Mouse (Mus musculus) MEL (cell line): Measurements from ENCODE around the gene Gm44579. TPM values are rescaled to one million over a fixed set of nuclear protein-coding genes. Genes with fewer than 3 reads are reported as not detected.

Experiments
- DNase-seq: peaks from one replicate; pipeline ENCODE4 v3.0.0; 2011; ENCODE audit warnings: low read depth, low spot score
- H3K27ac ChIP-seq: 2 replicates; pipeline ENCODE4 v1.5.1; 2012; ENCODE audit warnings: low read depth, mild to moderate bottlenecking, control low read depth, low read length, moderate library complexity; ENCODE audit not compliant: control insufficient read depth
- H3K27me3 ChIP-seq, 2 experiments: fragments of 150-350 bp in 1 of 2; sonication (generic) in 1 of 2; 2 replicates each; pipeline ENCODE4 v1.6.1; 2012; ENCODE audit warnings: low read length in 2 of 2, mild to moderate bottlenecking in 2 of 2, improper control_type of control experiment in 1 of 2, moderate library complexity in 1 of 2; ENCODE audit not compliant: insufficient read depth in 2 of 2, control insufficient read depth in 1 of 2
- H3K36me3 ChIP-seq, 2 experiments: 2 replicates each; pipeline ENCODE4 v1.6.1; 2012 to 2014; ENCODE audit warnings: low read length in 2 of 2, improper control_type of control experiment in 1 of 2, inconsistent platforms in 1 of 2, mild to moderate bottlenecking in 1 of 2; ENCODE audit not compliant: insufficient read depth in 2 of 2, control insufficient read depth in 1 of 2
- H3K4me1 ChIP-seq, 2 experiments: fragments of 150-350 bp in 1 of 2; sonication (generic) in 1 of 2; 2 replicates each; pipeline ENCODE4 v1.6.1; 2012; ENCODE audit warnings: low read length in 2 of 2, improper control_type of control experiment in 1 of 2, mild to moderate bottlenecking in 1 of 2; ENCODE audit not compliant: insufficient read depth in 2 of 2, control insufficient read depth in 1 of 2
- H3K4me3 ChIP-seq, 2 experiments: fragments of 150-350 bp in 1 of 2; sonication (generic) in 1 of 2; 2 replicates each; pipeline ENCODE4 v1.5.1; 2012; ENCODE audit warnings: low read depth in 2 of 2, low read length in 2 of 2, mild to moderate bottlenecking in 2 of 2, moderate library complexity in 2 of 2, control low read depth in 1 of 2, improper control_type of control experiment in 1 of 2; ENCODE audit not compliant: control insufficient read depth in 1 of 2, insufficient read depth in 1 of 2
- H3K79me2 ChIP-seq: 2 replicates; pipeline ENCODE4 v1.6.1; 2012; ENCODE audit warnings: mild to moderate bottlenecking, low read length, moderate library complexity; ENCODE audit not compliant: control insufficient read depth, poor library complexity, insufficient read depth
- H3K9ac ChIP-seq: 2 replicates; pipeline ENCODE4 v1.6.1; 2012; ENCODE audit warnings: low read depth, mild to moderate bottlenecking, control low read depth, low read length, moderate library complexity; ENCODE audit not compliant: control insufficient read depth, poor library complexity, severe bottlenecking
- H3K9me3 ChIP-seq: fragments of 150-350 bp; sonication (generic); replicated peaks from 2 replicates; pipeline ENCODE4 v1.6.1; 2012; ENCODE audit warnings: mild to moderate bottlenecking, low read length, improper control_type of control experiment, moderate library complexity; ENCODE audit not compliant: insufficient read depth
- BHLHE40 ChIP-seq: IDR thresholded peaks from 2 replicates; pipeline ENCODE4 v1.6.1; 2012; ENCODE audit warnings: low read depth, mild to moderate bottlenecking, inconsistent platforms, low read length, improper control_type of control experiment, borderline replicate concordance
- CHD1 ChIP-seq: IDR thresholded peaks from 2 replicates; pipeline ENCODE4 v1.6.1; 2012; ENCODE audit warnings: low read depth, mild to moderate bottlenecking, inconsistent platforms, low read length, improper control_type of control experiment
- CTCF ChIP-seq, 3 experiments: IDR thresholded peaks in 2 of 3; conservative IDR thresholded peaks in 1 of 3; 2 replicates each; pipeline ENCODE4 v1.5.1; 2011 to 2012; ENCODE audit warnings: low read length in 3 of 3, low read depth in 2 of 3, mild to moderate bottlenecking in 2 of 3, improper control_type of control experiment in 1 of 3, inconsistent platforms in 1 of 3, mixed read lengths in 1 of 3, moderate library complexity in 1 of 3; ENCODE audit not compliant: control insufficient read depth in 1 of 3, insufficient read depth in 1 of 3, poor library complexity in 1 of 3, severe bottlenecking in 1 of 3
- E2F4 ChIP-seq: IDR thresholded peaks from 2 replicates; pipeline ENCODE4 v1.6.1; 2011; ENCODE audit warnings: low read depth, low read length, improper control_type of control experiment, borderline replicate concordance
- GABPA ChIP-seq: IDR thresholded peaks from 2 replicates; pipeline ENCODE4 v1.6.1; 2012; ENCODE audit warnings: low read depth, mild to moderate bottlenecking, inconsistent platforms, low read length, improper control_type of control experiment, moderate library complexity
- GATA1 ChIP-seq: IDR thresholded peaks from 2 replicates; pipeline ENCODE4 v1.6.1; 2011; ENCODE audit warnings: low read depth, low read length, improper control_type of control experiment
- HCFC1 ChIP-seq: IDR thresholded peaks from 2 replicates; pipeline ENCODE4 v1.6.1; 2012; ENCODE audit warnings: low read depth, mild to moderate bottlenecking, inconsistent platforms, low read length, improper control_type of control experiment, moderate library complexity
- KAT2A ChIP-seq: conservative IDR thresholded peaks from 2 replicates; pipeline ENCODE4 v1.6.1; 2012; ENCODE audit warnings: low read depth, low read length, improper control_type of control experiment, inconsistent platforms
- MAFK ChIP-seq: IDR thresholded peaks from 2 replicates; pipeline ENCODE4 v1.6.1; 2011; ENCODE audit warnings: low read depth, mild to moderate bottlenecking, low read length, improper control_type of control experiment, borderline replicate concordance
- MAX ChIP-seq: IDR thresholded peaks from 2 replicates; pipeline ENCODE4 v1.6.1; 2011; ENCODE audit warnings: low read length, improper control_type of control experiment
- MEF2A ChIP-seq: IDR thresholded peaks from 2 replicates; pipeline ENCODE4 v1.6.1; 2014; ENCODE audit warnings: low read depth, mild to moderate bottlenecking, inconsistent platforms, low read length, improper control_type of control experiment; ENCODE audit not compliant: poor library complexity, insufficient replicate concordance, severe bottlenecking; ENCODE audit errors: extremely low read depth
- MXI1 ChIP-seq: IDR thresholded peaks from 2 replicates; pipeline ENCODE4 v1.6.1; 2011; ENCODE audit warnings: mild to moderate bottlenecking, low read depth, low read length, improper control_type of control experiment
- MYC ChIP-seq: IDR thresholded peaks from 2 replicates; pipeline ENCODE4 v1.6.1; 2011; ENCODE audit warnings: low read depth, mild to moderate bottlenecking, low read length, improper control_type of control experiment, moderate library complexity
- NRF1 ChIP-seq: IDR thresholded peaks from 2 replicates; pipeline ENCODE4 v1.6.1; 2014; ENCODE audit warnings: low read depth, mild to moderate bottlenecking, inconsistent platforms, low read length, improper control_type of control experiment, moderate library complexity; ENCODE audit not compliant: poor library complexity, insufficient read depth, severe bottlenecking
- POLR2A ChIP-seq, 2 experiments: IDR thresholded peaks; 2 replicates each; pipeline ENCODE4 v1.6.1; 2011 to 2012; ENCODE audit warnings: low read length in 2 of 2, mild to moderate bottlenecking in 2 of 2, control low read depth in 1 of 2, improper control_type of control experiment in 1 of 2, low read depth in 1 of 2, moderate library complexity in 1 of 2; ENCODE audit not compliant: control insufficient read depth in 1 of 2, insufficient read depth in 1 of 2, poor library complexity in 1 of 2
- POLR2AphosphoS2 ChIP-seq: IDR thresholded peaks from 2 replicates; pipeline ENCODE4 v1.6.1; 2011; ENCODE audit warnings: low read length, improper control_type of control experiment
- RAD21 ChIP-seq: IDR thresholded peaks from 2 replicates; pipeline ENCODE4 v1.6.1; 2011; ENCODE audit warnings: mild to moderate bottlenecking, low read depth, low read length, improper control_type of control experiment
- RCOR1 ChIP-seq: IDR thresholded peaks from 2 replicates; pipeline ENCODE4 v1.6.1; 2012; ENCODE audit warnings: low read depth, mild to moderate bottlenecking, inconsistent platforms, low read length, improper control_type of control experiment
- SMC3 ChIP-seq: IDR thresholded peaks from 2 replicates; pipeline ENCODE4 v1.6.1; 2011; ENCODE audit warnings: low read depth, low read length, improper control_type of control experiment
- TAL1 ChIP-seq: IDR thresholded peaks from 2 replicates; pipeline ENCODE4 v1.6.1; 2012; ENCODE audit warnings: mild to moderate bottlenecking, inconsistent platforms, low read length, moderate library complexity, mixed read lengths
- TBP ChIP-seq: IDR thresholded peaks from 2 replicates; pipeline ENCODE4 v1.8.0; 2011; ENCODE audit warnings: low read depth, low read length, improper control_type of control experiment
- UBTF ChIP-seq: IDR thresholded peaks from 2 replicates; pipeline ENCODE4 v1.6.1; 2012; ENCODE audit warnings: low read depth, mild to moderate bottlenecking, inconsistent platforms, low read length, improper control_type of control experiment, moderate library complexity, borderline replicate concordance; ENCODE audit not compliant: insufficient read depth
- USF1 ChIP-seq: IDR thresholded peaks from 2 replicates; pipeline ENCODE4 v1.6.1; 2014; ENCODE audit warnings: low read depth, mild to moderate bottlenecking, inconsistent platforms, low read length, improper control_type of control experiment, moderate library complexity
- ZMIZ1 ChIP-seq: IDR thresholded peaks from 2 replicates; pipeline ENCODE4 v1.6.1; 2012; ENCODE audit warnings: low read depth, mild to moderate bottlenecking, inconsistent platforms, low read length, improper control_type of control experiment, moderate library complexity
- ZNF384 ChIP-seq: IDR thresholded peaks from 2 replicates; pipeline ENCODE4 v1.6.1; 2012; ENCODE audit warnings: low read depth, mild to moderate bottlenecking, inconsistent platforms, low read length, improper control_type of control experiment
- polyA plus RNA-seq, 2 experiments: library from polyadenylated mRNA; stranded (reverse) in 1 of 2; unstranded in 1 of 2; fragments of >175 nt in 1 of 2; fragments of >200 nt in 1 of 2; gene quantifications; 2 replicates each; pipeline versions ENCODE4 v1.2.1 to v1.2.4; 2012; ENCODE audit warnings: low replicate concordance in 2 of 2, low read depth in 1 of 2; ENCODE audit not compliant: insufficient read length in 2 of 2, insufficient read depth in 1 of 2, missing spikeins in 1 of 2
- total RNA-seq: library from RNA; depleted of rRNA; stranded (reverse); fragments of 300-350 nt; gene quantifications from 2 replicates; pipeline ENCODE4 v1.2.3, GENCODE M21; 2012

The Gm44579 gene
- total and polyA plus RNA-seq, 3 experiments = not detected

GRCm38 (mm10) chr15:98209676-98210075 is 11.1 kb downstream of the Gm44579 start:
- H3K9ac ChIP-seq = no peak overlapping the region
- no peaks in the 10 kb centered on the region for H3K79me2 ChIP-seq
- H3K36me3 ChIP-seq = no peaks in the 10 kb centered on the region; a peak in 1 of 4 replicates
- peaks cover 2 to 3% of the 10 kb centered on the region in 2 experiments; a peak in 2 of 4 replicates for H3K27me3 ChIP-seq
- H3K4me3 ChIP-seq = no peak overlapping the region
- H3K9me3 ChIP-seq = no peaks in the 10 kb centered on the region
- peaks cover 0 to 11% of the 10 kb centered on the region in 2 experiments; a peak in 2 of 4 replicates for H3K4me1 ChIP-seq
- TF ChIP-seq MEF2A (no peak), RAD21 (no peak), E2F4 (no peak), GABPA (no peak), MAFK (no peak), POLR2A (IDR thresholded peaks at IDR 0.05; ENCODE audit: control insufficient read depth in 1 of 2, insufficient read depth in 1 of 2, low read depth in 1 of 2, low read length in 2 of 2, poor library complexity in 1 of 2) (no peak), KAT2A (no peak), NRF1 (no peak), POLR2AphosphoS2 (no peak), UBTF (no peak), SMC3 (no peak), USF1 (no peak), ZMIZ1 (no peak)
- no peak overlapping the region for H3K27ac ChIP-seq
- no peak for DNase-seq

DNA sequence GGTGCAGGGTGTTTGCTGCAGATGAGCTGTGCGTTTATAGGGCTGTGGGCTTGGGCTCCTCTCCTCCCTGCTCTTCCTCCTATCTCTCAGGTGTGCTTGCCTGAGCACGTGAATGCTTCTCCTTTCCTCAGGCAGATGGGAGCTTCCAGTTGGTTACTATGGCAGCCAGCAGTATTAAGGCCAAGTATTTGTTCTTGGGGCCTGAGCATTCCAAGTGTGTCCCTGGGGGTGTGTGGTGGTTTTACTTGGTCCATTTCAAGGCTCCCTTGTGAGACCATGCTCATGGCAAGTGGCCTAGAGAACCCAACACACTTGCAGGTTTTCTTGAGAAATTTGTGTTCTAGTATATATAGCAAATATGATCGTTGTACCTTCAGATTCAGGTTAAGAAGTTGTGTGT is 25.3 kb downstream of the Gm44579 start, which contains the start of gene Olfr288:
Olfr288 (minus strand) TSS at position 101 of the 400 bp plus-strand sequence.
- no peak for DNase-seq
- no peaks in the 10 kb centered on the region for H3K9me3 ChIP-seq
- TF ChIP-seq RAD21 (no peak), POLR2A (IDR thresholded peaks at IDR 0.05; ENCODE audit: control insufficient read depth in 1 of 2, insufficient read depth in 1 of 2, low read depth in 1 of 2, low read length in 2 of 2, poor library complexity in 1 of 2) (no peak), HCFC1 (no peak), ZNF384 (no peak), UBTF (no peak), TAL1 (no peak), KAT2A (no peak), RCOR1 (no peak), POLR2AphosphoS2 (no peak), BHLHE40 (no peak), GATA1 (no peak), MYC (no peak), CTCF (IDR thresholded peaks at IDR 0.05 in 2 of 3, conservative IDR thresholded peaks at IDR 0.05 in 1 of 3; ENCODE audit: control insufficient read depth in 1 of 3, insufficient read depth in 1 of 3, low read depth in 2 of 3, low read length in 3 of 3, poor library complexity in 1 of 3, severe bottlenecking in 1 of 3) (no peak), GABPA (no peak), MXI1 (no peak), MAX (no peak), TBP (no peak), CHD1 (no peak)
- peaks cover 27 to 34% of the 10 kb centered on the region in 2 experiments for H3K27me3 ChIP-seq
- no peak within 1 kb of the TSS for H3K4me3 ChIP-seq
- H3K27ac ChIP-seq = no peak within 1 kb of the TSS
- no peaks in the 10 kb centered on the region; a peak in 1 of 4 replicates for H3K36me3 ChIP-seq
- H3K4me1 ChIP-seq = no peaks in the 10 kb centered on the region
- no peaks in the 10 kb centered on the region for H3K79me2 ChIP-seq
- no peak within 1 kb of the TSS for H3K9ac ChIP-seq
